Mouse (Mus musculus): Measurements from ENCODE around the gene Itgb3. TPM values are rescaled to one million over a fixed set of nuclear protein-coding genes. Genes with fewer than 3 reads are reported as not detected.
A peak's percentile ranks its signal among the peaks of the same experiment; 100 is the strongest.

The Itgb3 gene
- polyA plus RNA-seq, 1 experiment from 2014 or later: 3.5 TPM

DNA sequence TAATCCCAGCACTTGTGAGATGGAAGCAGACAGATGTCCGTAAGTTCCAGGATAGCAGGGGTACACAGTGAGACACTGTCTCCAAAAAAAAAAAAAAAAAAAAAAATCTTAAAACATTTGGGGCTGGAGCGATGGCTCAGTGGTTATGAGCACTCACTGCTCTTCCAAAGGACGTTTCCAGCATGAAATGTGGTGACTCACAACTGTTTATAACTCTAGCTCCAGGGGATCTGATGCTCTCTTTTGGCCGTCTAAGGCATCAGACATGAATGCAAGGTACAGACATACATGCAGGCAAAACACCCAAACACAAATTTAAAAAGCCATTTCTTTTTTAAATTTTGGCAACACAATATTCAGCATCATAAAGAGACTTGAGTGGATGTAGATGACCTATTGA lies 65.6 kb downstream of the Itgb3 start:
- Histone ChIP-seq H3K9ac (ENCODE audit: low read length) (no peak overlapping the region), H3K4me1 (ENCODE audit: control insufficient read depth, insufficient read depth, low read length) (no peaks in the 10 kb centered on the region), H3K4me3 (ENCODE audit: low read length) (no peak overlapping the region), H3K27ac (ENCODE audit: low read length) (no peak overlapping the region), H3K36me3 (ENCODE audit: control insufficient read depth, insufficient read depth) (no peaks in the 10 kb centered on the region), H3K9me3 (replicated peaks; ENCODE audit: control insufficient read depth, low read length) (no peaks in the 10 kb centered on the region), H3K4me2 (ENCODE audit: low read depth, low read length) (no peak overlapping the region), H3K27me3 (ENCODE audit: control insufficient read depth, insufficient read depth, low read length) (no peaks in the 10 kb centered on the region)
- WGBS: 66% methylated on average over 4 of the region's 4 CpGs
- no peak for ATAC-seq (replicated peaks; ENCODE audit: extremely low read depth, insufficient read depth, low FRiP score)

DNA sequence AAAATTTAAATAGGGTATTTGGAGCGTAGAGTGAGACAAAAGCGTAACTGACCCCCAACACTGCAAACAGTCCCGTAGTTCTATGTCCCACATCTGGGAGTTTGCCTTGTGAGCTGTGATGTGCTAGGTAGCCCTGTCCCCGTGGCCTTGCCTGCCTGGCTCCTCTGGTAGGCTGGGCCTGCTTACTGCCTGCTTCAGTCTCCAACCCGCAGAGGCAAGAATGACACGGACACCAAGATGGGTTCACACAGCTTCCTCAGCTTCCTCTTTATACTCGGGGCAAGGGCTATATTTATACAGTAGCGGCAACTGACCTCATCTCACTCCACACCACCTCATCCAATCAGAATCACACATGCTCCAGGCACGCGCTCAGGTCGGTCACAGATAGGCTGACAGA lies 67.0 kb downstream of the Itgb3 start:
- H3K36me3 ChIP-seq (ENCODE audit: control insufficient read depth, insufficient read depth): no peaks in the 10 kb centered on the region
- no peaks in the 10 kb centered on the region for H3K4me1 ChIP-seq (ENCODE audit: control insufficient read depth, insufficient read depth, low read length)
- no peak for ATAC-seq (replicated peaks; ENCODE audit: extremely low read depth, insufficient read depth, low FRiP score)
- no peak overlapping the region for H3K4me3 ChIP-seq (ENCODE audit: low read length)
- WGBS: 87% methylated on average over 11 of the region's 11 CpGs
- H3K27ac ChIP-seq (ENCODE audit: low read length): no peak overlapping the region
- no peak overlapping the region for H3K9ac ChIP-seq (ENCODE audit: low read length)
- no peaks in the 10 kb centered on the region for H3K9me3 ChIP-seq (replicated peaks; ENCODE audit: control insufficient read depth, low read length)
- H3K27me3 ChIP-seq (ENCODE audit: control insufficient read depth, insufficient read depth, low read length): no peaks in the 10 kb centered on the region
- H3K4me2 ChIP-seq (ENCODE audit: low read depth, low read length): no peak overlapping the region

DNA sequence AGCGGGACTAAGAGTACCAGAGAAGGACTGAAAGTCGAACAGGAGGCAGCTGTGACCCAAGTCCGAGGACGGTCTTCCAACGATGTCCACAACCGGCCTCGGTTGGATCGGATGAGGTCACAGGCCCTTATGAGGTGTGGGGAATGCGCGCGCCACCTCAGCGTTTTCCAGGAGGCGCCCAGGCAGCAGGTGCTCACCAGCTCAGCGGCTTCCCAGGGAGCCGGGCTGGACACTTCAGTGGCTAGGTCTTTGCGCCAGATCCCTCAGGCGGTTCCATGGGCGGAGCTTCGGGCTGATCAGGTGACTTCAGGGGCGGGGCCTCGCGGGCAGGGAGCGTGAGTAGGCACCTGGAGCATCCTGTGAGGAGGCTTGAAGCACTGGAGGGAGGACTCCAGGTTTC lies 77.7 kb downstream of the Itgb3 start, which contains the start of gene Gm11639:
Gene Gm11639, plus strand, starts transcription at position 160 of the 400 bp plus-strand sequence.
- H3K36me3 ChIP-seq (ENCODE audit: control insufficient read depth, insufficient read depth): no peaks in the 10 kb centered on the region
- H3K4me3 ChIP-seq (ENCODE audit: low read length): no peak within 1 kb of the TSS
- H3K27ac ChIP-seq (ENCODE audit: low read length): no peak within 1 kb of the TSS
- H3K27me3 ChIP-seq (ENCODE audit: control insufficient read depth, insufficient read depth, low read length): no peaks in the 10 kb centered on the region
- H3K4me2 ChIP-seq (ENCODE audit: low read depth, low read length): peak within 1 kb of the TSS; percentile 33; the same call in 1 of the 2 replicates
- no peak for ATAC-seq (replicated peaks; ENCODE audit: extremely low read depth, insufficient read depth, low FRiP score)
- no peaks in the 10 kb centered on the region for H3K9me3 ChIP-seq (replicated peaks; ENCODE audit: control insufficient read depth, low read length)
- H3K4me1 ChIP-seq (ENCODE audit: control insufficient read depth, insufficient read depth, low read length): no peaks in the 10 kb centered on the region
- 28% methylated on average over 23 of the region's 23 CpGs for WGBS
- H3K9ac ChIP-seq (ENCODE audit: low read length): no peak within 1 kb of the TSS

DNA sequence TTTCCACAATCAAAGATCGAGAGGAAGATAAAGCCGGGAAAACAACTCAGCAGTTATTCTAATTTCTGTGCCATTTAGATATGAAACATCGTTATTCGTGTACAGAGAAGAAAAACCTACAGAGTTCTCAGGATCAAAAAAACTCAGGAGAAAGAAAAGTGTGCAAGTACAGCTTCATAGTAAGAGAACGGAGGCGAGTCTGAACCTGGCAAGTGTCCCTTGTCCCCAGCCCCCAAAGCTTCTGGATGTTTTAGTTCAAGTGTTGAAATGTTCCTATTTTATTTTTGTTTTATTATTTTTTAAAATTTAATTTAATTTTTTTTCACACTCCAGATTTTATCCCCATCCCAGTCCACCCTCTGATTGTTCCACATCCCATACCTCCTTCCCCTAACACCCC lies 85.4 kb downstream of the Itgb3 start:
- Histone ChIP-seq H3K27ac (ENCODE audit: low read length) (no peak overlapping the region), H3K9me3 (replicated peaks; ENCODE audit: control insufficient read depth, low read length) (0 out of 2 replicates have a peak, but pooled peaks cover 2% of the 10 kb centered on the region), H3K9ac (ENCODE audit: low read length) (no peak overlapping the region), H3K27me3 (ENCODE audit: control insufficient read depth, insufficient read depth, low read length) (no peaks in the 10 kb centered on the region), H3K4me2 (ENCODE audit: low read depth, low read length) (no peak overlapping the region), H3K36me3 (ENCODE audit: control insufficient read depth, insufficient read depth) (no peaks in the 10 kb centered on the region), H3K4me1 (ENCODE audit: control insufficient read depth, insufficient read depth, low read length) (no peaks in the 10 kb centered on the region), H3K4me3 (ENCODE audit: low read length) (no peak overlapping the region)
- no peak for ATAC-seq (replicated peaks; ENCODE audit: extremely low read depth, insufficient read depth, low FRiP score)
- 78% methylated on average over 6 of the region's 6 CpGs for WGBS

DNA sequence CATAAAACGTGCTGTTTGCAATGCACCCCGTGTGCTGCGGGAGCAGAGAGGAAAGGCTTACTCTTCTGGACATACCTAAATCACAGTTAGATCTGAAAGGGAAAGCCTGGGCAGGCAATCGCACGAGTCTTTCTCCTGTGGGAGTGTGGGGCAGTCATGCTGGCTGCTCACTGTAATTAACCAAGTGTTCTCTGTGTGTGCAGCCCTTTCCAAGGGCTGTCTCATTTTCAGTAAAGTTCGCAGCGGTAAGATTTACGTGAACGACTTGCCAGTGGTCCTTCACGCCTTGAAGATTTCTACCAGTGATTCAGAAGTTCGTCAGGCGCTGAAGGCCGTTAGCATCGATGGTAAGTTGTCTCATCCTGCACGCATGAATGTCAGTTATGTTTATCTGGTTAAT lies 96.3 kb downstream of the Itgb3 start:
- Histone ChIP-seq H3K27me3 (ENCODE audit: control insufficient read depth, insufficient read depth, low read length) (no peaks in the 10 kb centered on the region), H3K4me2 (ENCODE audit: low read depth, low read length) (no peak overlapping the region), H3K27ac (ENCODE audit: low read length) (no peak overlapping the region), H3K9ac (ENCODE audit: low read length) (no peak overlapping the region), H3K4me3 (ENCODE audit: low read length) (no peak overlapping the region), H3K9me3 (replicated peaks; ENCODE audit: control insufficient read depth, low read length) (no peaks in the 10 kb centered on the region; the same call in 1 of the 2 replicates), H3K36me3 (ENCODE audit: control insufficient read depth, insufficient read depth) (no peaks in the 10 kb centered on the region), H3K4me1 (ENCODE audit: control insufficient read depth, insufficient read depth, low read length) (no peaks in the 10 kb centered on the region)
- no peak for ATAC-seq (replicated peaks; ENCODE audit: extremely low read depth, insufficient read depth, low FRiP score)
- WGBS: 70% methylated on average over 15 of the region's 15 CpGs

DNA sequence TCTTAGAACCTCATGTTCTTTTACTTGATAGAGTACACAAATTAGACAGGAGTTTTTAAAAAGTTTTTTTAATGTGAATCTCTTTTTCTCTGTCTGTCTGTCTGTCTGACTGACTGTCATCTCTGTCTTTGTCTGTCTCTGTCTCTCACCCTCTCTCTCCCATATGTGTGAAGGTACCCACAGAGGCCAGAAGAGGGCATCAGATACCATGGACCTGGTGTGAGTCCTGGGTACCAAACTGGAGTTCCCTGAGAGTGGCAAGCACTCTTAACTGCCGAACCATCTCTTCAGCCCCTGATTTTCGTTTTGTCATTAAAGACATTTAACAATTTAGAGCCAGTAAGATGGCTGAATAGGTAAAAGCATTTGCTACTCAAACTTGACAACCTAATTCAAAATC lies 99.3 kb downstream of the Itgb3 start:
- no peak overlapping the region for H3K4me2 ChIP-seq (ENCODE audit: low read depth, low read length)
- H3K4me1 ChIP-seq (ENCODE audit: control insufficient read depth, insufficient read depth, low read length): no peaks in the 10 kb centered on the region
- H3K9me3 ChIP-seq (replicated peaks; ENCODE audit: control insufficient read depth, low read length): no peaks in the 10 kb centered on the region; the same call in 1 of the 2 replicates
- no peak overlapping the region for H3K9ac ChIP-seq (ENCODE audit: low read length)
- H3K27ac ChIP-seq (ENCODE audit: low read length): no peak overlapping the region
- ATAC-seq (replicated peaks; ENCODE audit: extremely low read depth, insufficient read depth, low FRiP score): no peak
- 70% methylated on average over 2 of the region's 2 CpGs for WGBS
- H3K4me3 ChIP-seq (ENCODE audit: low read length): no peak overlapping the region
- no peaks in the 10 kb centered on the region for H3K36me3 ChIP-seq (ENCODE audit: control insufficient read depth, insufficient read depth)
- no peaks in the 10 kb centered on the region for H3K27me3 ChIP-seq (ENCODE audit: control insufficient read depth, insufficient read depth, low read length)

Other genes starting within 250 kb of the Itgb3 start
- 12.5 and 13.2 TPM in 2 replicates for gene Kansl1, start 139.1 kb upstream of the Itgb3 start, polyA plus RNA-seq (2015; fragmentation: Nextera tagmentation; extraction: Ambion mirVana)
- gene Cdc27, start 57.4 kb upstream of the Itgb3 start, polyA plus RNA-seq (2015; fragmentation: Nextera tagmentation; extraction: Ambion mirVana): 30.3 and 33.9 TPM in 2 replicates
- gene Myl4, start 57.3 kb upstream of the Itgb3 start, polyA plus RNA-seq (2015; fragmentation: Nextera tagmentation; extraction: Ambion mirVana): 1,596 and 1,841 TPM in 2 replicates
- gene Gm11639, start 77.7 kb downstream of the Itgb3 start, polyA plus RNA-seq (2015; fragmentation: Nextera tagmentation; extraction: Ambion mirVana): 0.01 TPM in 1 of 2 replicates, not detected in the other

Measured in heart, embryonic 16.5 days (tissue).